ENCODE assay signal across 18 mouse cellular contexts in genomic region chr1:180161566-180162355, GRCm38 (mm10). TPM values are rescaled to one million over a fixed set of nuclear protein-coding genes. Genes with fewer than 3 reads are reported as not detected.
DNase-seq lines count a peak whose midpoint lies in the region; ATAC-seq lines count a peak whose summit lies in the region.
"Had no signal": no experiment of that assay in that cellular context is flagged by ENCODE, and none has a peak within 500 bp of the region (broad histone marks: within the 10 kb centered on the region; RNA-seq: fewer than 3 reads in every experiment).

No protein-coding gene starts in this region.

- no peaks in the 10 kb centered on the region for H3K9me3 ChIP-seq in heart, embryonic 10.5 days
- no peaks in the 10 kb centered on the region for H3K9me3 ChIP-seq in kidney, embryonic 15.5 days (replicated peaks)
- H3K9me3 ChIP-seq: embryonic facial prominence, embryonic 10.5 days; heart, embryonic 15.5 days; hindbrain, embryonic 15.5 days had no signal

- no peaks in the 10 kb centered on the region for H3K4me1 ChIP-seq in heart, embryonic 10.5 days
- H3K4me1 ChIP-seq in kidney, embryonic 15.5 days, result peaks cover 10% of the 10 kb centered on the region; the same call in 1 of the 2 replicates
- H3K4me1 ChIP-seq: heart, embryonic 15.5 days; hindbrain, embryonic 15.5 days had no signal

- H3K4me2 ChIP-seq in kidney, embryonic 15.5 days, result no peak overlapping the region
- H3K4me2 ChIP-seq: heart, embryonic 11.5 days; heart, embryonic 15.5 days; hindbrain, embryonic 15.5 days had no signal

- DNase-seq in heart, embryonic 10.5 days (ENCODE audit: low spot score), result peak; percentile 75
- no peak for DNase-seq in heart, adult 18-20 months
- DNase-seq in kidney, adult 18-20 months, result no peak
- DNase-seq in retina, postnatal 1 day, result peak; percentile 15
- no peak for DNase-seq in retina, embryonic 14.5 days (ENCODE audit: low spot score)
- no peak for DNase-seq in lung, postnatal 14 days
- DNase-seq: adrenal gland, postnatal 25 days; gastrocnemius, postnatal 10 days had no signal

- H3K9ac ChIP-seq in kidney, embryonic 15.5 days, result no peak overlapping the region
- H3K9ac ChIP-seq: heart, embryonic 15.5 days; hindbrain, embryonic 15.5 days had no signal

- no peaks in the 10 kb centered on the region for H3K27me3 ChIP-seq in heart, embryonic 10.5 days (ENCODE audit: insufficient read depth, poor library complexity, severe bottlenecking)
- H3K27me3 ChIP-seq in kidney, embryonic 15.5 days, result no peaks in the 10 kb centered on the region
- H3K27me3 ChIP-seq: CH12.LX; heart, embryonic 15.5 days; hindbrain, embryonic 15.5 days; Patski had no signal

- WGBS in heart, embryonic 10.5 days, result 92% methylated on average over 20 of the region's 20 CpGs
- WGBS in kidney, embryonic 15.5 days, result 74% methylated on average over 20 of the region's 20 CpGs

- H3K27ac ChIP-seq in heart, embryonic 10.5 days, result no peak overlapping the region
- peak overlapping the region; percentile 51; the same call in 1 of the 2 replicates for H3K27ac ChIP-seq in kidney, embryonic 15.5 days
- H3K27ac ChIP-seq: embryonic facial prominence, embryonic 10.5 days; heart, embryonic 15.5 days; hindbrain, embryonic 15.5 days had no signal

- H3K4me3 ChIP-seq in heart, embryonic 10.5 days, result no peak overlapping the region
- no peak overlapping the region for H3K4me3 ChIP-seq in kidney, embryonic 15.5 days (replicated peaks)
- H3K4me3 ChIP-seq: embryonic facial prominence, embryonic 10.5 days; heart, embryonic 15.5 days; hindbrain, embryonic 15.5 days had no signal

- peaks cover 39% of the 10 kb centered on the region for H3K36me3 ChIP-seq in heart, embryonic 10.5 days
- peaks cover 37% of the 10 kb centered on the region for H3K36me3 ChIP-seq in kidney, embryonic 15.5 days

- peak; percentile 81 for ATAC-seq in kidney, embryonic 15.5 days (replicated peaks; ENCODE audit: low FRiP score)
- ATAC-seq: activated CD4-positive, CD25-positive, alpha-beta regulatory T cell, adult 4 months; forebrain, embryonic 14.5 days; inflammation-experienced regulatory T-cells, adult 6 months; Patski had no signal

RNA-seq across cellular contexts. Expression of gene Coq8a, which starts 37.6 kb away (rescaled TPM):
- 4.0 and 8.2 TPM in 2 replicates for polyA plus RNA-seq in heart, embryonic 10.5 days (2016; fragmentation: Nextera tagmentation; extraction: Ambion mirVana)
- total RNA-seq in heart, adult 18-20 months (2021), result 1,000 to 10,000 TPM in 1 of 2 experiments, 100 to 1,000 TPM in 1; 974 to 1,043 TPM
- polyA plus RNA-seq in kidney, embryonic 15.5 days (2015; fragmentation: Nextera tagmentation; extraction: Ambion mirVana), result 18.4 and 18.6 TPM in 2 replicates

Comparison
In these comparisons a context has a peak if more than half of its experiments do, and no peak if none do; other contexts are left out.
1. DNase-seq: peak in heart, embryonic 10.5 days (single experiment) and retina, postnatal 1 day (single experiment); none in heart, adult 18-20 months (0 of 2), kidney, adult 18-20 months (single experiment), retina, embryonic 14.5 days (single experiment) and lung, postnatal 14 days (single experiment).